Mouse (Mus musculus): ENCODE data around the gene Nqo1.

The Nqo1 gene
- long read RNA-seq, experiment 1, partial matches to known transcripts: 0 of 3 reads
- long read RNA-seq, experiment 1, other reads (novel, unspliced or antisense): 1 of 3 reads
- long read RNA-seq, experiment 2, partial matches to known transcripts: 1 of 4 reads
- long read RNA-seq, experiment 2, other reads (novel, unspliced or antisense): 1 of 4 reads

GRCm38 (mm10) chr8:107403038-107403781 is at the start of gene Nqo1:
TSS of gene Nqo1 (minus strand) at chr8:107403206.
- intact Hi-C loops (cut with DNase I): no loop called here

GRCm38 (mm10) chr8:107451414-107452066 is 48.5 kb upstream of the Nqo1 start:
- intact Hi-C loops (cut with DNase I): loop anchor here (5.0 kb wide), 1 partner anchor 61 kb away; no protein-coding TSS in a partner anchor

GRCm38 (mm10) chr8:107449655-107450054 is 46.6 kb upstream of the Nqo1 start:
- intact Hi-C loops (cut with DNase I): loop anchor here (5.0 kb wide), 1 partner anchor 63 kb away; no protein-coding TSS in a partner anchor

- intact Hi-C loops (cut with DNase I): no loop called here
Measured at GRCm38 (mm10) chr8:107449130-107449529, 46.1 kb upstream of the Nqo1 start.

GRCm38 (mm10) chr8:107448382-107448889 is 45.4 kb upstream of the Nqo1 start:
- intact Hi-C loops (cut with DNase I): no loop called here

GRCm38 (mm10) chr8:107447713-107448112 is 44.7 kb upstream of the Nqo1 start:
- intact Hi-C loops (cut with DNase I): no loop called here

GRCm38 (mm10) chr8:107444626-107445025 is 41.6 kb upstream of the Nqo1 start:
- intact Hi-C loops (cut with DNase I): no loop called here

- intact Hi-C loops (cut with DNase I): no loop called here
Measured at GRCm38 (mm10) chr8:107439880-107440625, 37.0 kb upstream of the Nqo1 start.

GRCm38 (mm10) chr8:107437711-107438110 is 34.7 kb upstream of the Nqo1 start:
- intact Hi-C loops (cut with DNase I): no loop called here

GRCm38 (mm10) chr8:107436841-107437421 is 33.9 kb upstream of the Nqo1 start:
- intact Hi-C loops (cut with DNase I): no loop called here

- intact Hi-C loops (cut with DNase I): no loop called here
Measured at GRCm38 (mm10) chr8:107435962-107436831, 33.2 kb upstream of the Nqo1 start, which contains the start of gene Wwp2. TSS of gene Wwp2 (plus strand) at chr8:107436365.

- intact Hi-C loops (cut with DNase I): no loop called here
Measured at GRCm38 (mm10) chr8:107435421-107435961, 32.5 kb upstream of the Nqo1 start.

GRCm38 (mm10) chr8:107430821-107431220 is 27.8 kb upstream of the Nqo1 start:
- intact Hi-C loops (cut with DNase I): no loop called here

GRCm38 (mm10) chr8:107425230-107425597 is 22.2 kb upstream of the Nqo1 start:
- intact Hi-C loops (cut with DNase I): loop anchor here (2.0 kb wide), 2 partner anchors 36 to 322 kb away; no protein-coding TSS in a partner anchor

GRCm38 (mm10) chr8:107424597-107425229 is 21.7 kb upstream of the Nqo1 start, which contains the start of gene Nob1:
TSS of gene Nob1 (minus strand) at chr8:107425051.
- intact Hi-C loops (cut with DNase I): loop anchor here (2.0 kb wide), 2 partner anchors 36 to 322 kb away; no protein-coding TSS in a partner anchor

- intact Hi-C loops (cut with DNase I): loop anchor here (2.0 kb wide), 2 partner anchors 35 to 321 kb away; no protein-coding TSS in a partner anchor
Measured at GRCm38 (mm10) chr8:107424176-107424575, 21.2 kb upstream of the Nqo1 start.

- intact Hi-C loops (cut with DNase I): no loop called here
Measured at GRCm38 (mm10) chr8:107417001-107417400, 14.0 kb upstream of the Nqo1 start.

GRCm38 (mm10) chr8:107413881-107414280 is 10.9 kb upstream of the Nqo1 start:
- intact Hi-C loops (cut with DNase I): no loop called here

- intact Hi-C loops (cut with DNase I): no loop called here
Measured at GRCm38 (mm10) chr8:107412552-107412951, 9.5 kb upstream of the Nqo1 start.
